Mouse (Mus musculus): ENCODE results near the gene Slc5a1.

DNA sequence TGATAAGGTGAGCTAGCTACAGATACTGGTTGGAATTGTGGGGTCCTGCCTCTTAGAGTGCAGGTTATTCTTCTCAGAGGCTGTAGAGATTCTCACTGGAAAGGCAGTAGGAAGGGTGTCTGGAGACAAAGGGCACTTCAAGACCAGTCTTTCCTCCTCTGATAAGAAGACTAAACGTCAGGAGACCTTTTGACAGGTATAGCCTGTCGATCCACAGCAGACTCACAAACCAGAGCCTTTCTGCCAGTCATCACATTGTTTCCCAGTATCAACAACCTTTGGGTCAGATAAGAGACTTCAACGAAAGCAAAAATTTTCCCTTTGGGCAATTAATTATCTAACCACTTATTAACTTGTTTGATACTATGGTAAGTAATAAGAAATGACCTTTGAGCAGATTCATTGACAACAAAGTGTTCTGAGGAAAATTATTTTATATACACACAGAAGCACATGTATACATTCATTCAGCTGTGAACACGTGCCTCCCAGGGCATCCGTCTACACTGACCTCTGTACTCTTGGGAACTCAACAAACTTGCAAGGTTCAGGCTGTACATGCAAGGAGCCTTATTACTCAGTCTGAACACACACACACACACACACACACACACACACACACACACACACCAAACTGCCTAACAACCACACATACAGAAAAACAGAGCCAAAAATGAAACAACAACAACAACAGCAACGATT, 27.4 kb upstream of the Slc5a1 start:
- TF ChIP-seq CTCF (IDR thresholded peaks at IDR 0.05; ENCODE audit: borderline replicate concordance, control insufficient read depth, extremely low read depth, insufficient read depth, low read length, poor library complexity) (no peak), POLR2A (IDR thresholded peaks at IDR 0.05; ENCODE audit: control insufficient read depth, extremely low read depth, insufficient read depth, low read length, poor library complexity) (no peak)

Measured in thymus, adult 2 months (tissue).